Mouse (Mus musculus): ENCODE measurements around the gene Hrh1.

The Hrh1 gene

DNA sequence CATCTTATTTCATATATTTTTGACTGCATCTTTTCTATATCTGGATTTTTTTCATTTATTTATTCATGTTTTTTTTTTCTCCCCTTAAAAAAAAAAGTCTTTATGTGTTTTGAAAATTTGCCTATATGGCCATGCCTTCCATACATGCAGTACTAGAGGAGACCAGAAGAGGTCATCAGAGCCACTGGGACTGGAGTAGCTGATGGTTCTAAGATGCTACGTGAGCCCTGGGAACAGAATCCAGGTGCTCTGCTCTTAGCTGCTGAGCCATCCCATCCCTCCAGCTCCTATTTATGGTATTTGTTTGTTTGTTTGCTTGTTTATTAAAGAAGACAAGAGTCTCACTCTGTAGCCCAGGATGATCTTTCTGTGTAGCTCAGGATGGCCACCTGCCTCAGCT lies 8.9 kb downstream of the Hrh1 start:
- no peak for DNase-seq (ENCODE audit: low read depth, low spot score)

- no peak for DNase-seq (ENCODE audit: low read depth, low spot score)
These were observed 9.3 kb downstream of the Hrh1 start for GRCm38 (mm10) chr6:114407049-114407448.

- no peak for DNase-seq (ENCODE audit: low read depth, low spot score)
These were observed 10.5 kb downstream of the Hrh1 start for GRCm38 (mm10) chr6:114408278-114408677.

DNA sequence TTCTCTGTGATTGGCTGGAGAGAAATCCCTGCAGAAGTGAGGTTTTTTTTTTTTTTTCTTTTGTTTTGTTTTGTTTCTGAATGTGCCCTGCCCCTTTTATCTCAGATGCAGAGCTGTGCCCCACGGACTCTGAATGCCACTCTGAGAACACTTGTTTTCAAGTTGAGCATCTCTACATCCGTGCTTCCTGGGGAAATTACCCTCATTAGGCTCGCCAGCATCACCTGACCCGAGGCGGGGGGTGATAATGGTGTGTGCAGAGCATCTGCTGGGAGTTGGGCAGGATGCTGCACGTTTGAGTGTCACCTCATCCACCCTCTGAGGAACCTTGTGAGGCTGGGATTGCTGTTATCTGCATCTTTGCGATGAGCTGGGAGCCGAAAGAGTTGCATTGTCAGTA lies 14.2 kb downstream of the Hrh1 start:
- no peak for DNase-seq (ENCODE audit: low read depth, low spot score)

DNA sequence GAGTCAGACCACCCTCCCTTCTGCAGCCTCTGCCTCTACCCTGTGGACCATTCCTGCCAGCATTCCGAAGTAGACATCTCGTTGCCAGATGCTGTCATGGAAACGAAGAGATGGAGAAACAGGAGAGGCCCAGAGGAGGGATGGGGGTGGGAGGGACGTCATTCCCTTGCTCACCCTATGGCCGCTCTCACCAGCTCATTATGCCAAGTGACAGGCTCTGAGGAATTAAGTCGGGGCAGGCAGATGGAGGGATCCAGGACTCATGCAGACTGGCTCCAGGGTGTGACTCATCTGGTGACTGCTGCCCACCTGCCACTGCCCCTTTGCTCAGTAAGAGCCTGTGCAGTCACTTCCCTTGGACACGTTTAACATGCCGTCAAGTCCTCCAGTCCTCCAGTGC lies 16.8 kb downstream of the Hrh1 start:
- no peak for DNase-seq (ENCODE audit: low read depth, low spot score)

DNA sequence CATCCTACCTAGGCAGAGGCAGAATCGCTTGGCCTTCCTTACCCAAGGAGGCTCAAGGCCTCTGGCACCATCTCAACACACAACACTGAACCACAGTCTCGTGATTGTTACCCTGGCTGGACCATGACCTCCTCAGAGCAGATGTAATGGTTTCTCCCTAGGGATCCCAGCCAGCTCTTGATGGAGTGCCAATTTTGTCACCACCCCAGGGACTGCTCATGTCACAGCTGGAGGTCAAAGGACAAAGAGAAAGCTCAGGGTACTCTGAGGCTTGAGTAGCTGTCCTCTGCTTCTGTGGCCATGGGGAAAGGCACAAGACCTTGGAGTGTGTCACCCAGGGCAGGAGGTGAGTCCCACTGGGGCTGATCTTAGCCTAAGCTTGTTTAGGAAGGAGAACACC lies 20.3 kb downstream of the Hrh1 start:
- no peak for DNase-seq (ENCODE audit: low read depth, low spot score)

GRCm38 (mm10) chr6:114421061-114421460 lies 23.3 kb downstream of the Hrh1 start:
- no peak for DNase-seq (ENCODE audit: low read depth, low spot score)

GRCm38 (mm10) chr6:114423051-114423676 lies 25.4 kb downstream of the Hrh1 start:
- no peak for DNase-seq (ENCODE audit: low read depth, low spot score)

DNA sequence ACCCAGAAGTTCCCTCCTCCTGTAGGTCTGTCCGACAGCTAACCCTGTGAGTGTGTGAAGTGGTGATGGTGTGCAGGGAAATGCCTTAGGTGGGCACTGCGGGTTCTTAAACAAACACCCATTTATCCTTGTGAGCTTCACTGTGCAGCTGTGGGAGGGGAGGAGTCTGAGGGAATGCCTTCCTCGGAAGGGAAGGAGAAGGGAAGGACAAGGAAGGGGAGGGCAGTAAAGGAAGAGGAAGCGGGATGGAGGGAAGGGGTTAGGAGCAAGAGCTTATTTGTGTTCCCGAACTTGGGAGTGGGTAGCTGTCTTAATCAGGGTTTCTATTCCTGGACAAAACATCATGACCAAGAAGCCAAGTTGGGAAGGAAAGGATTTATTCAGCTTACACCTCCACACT lies 27.6 kb downstream of the Hrh1 start:
- no peak for DNase-seq (ENCODE audit: low read depth, low spot score)

DNA sequence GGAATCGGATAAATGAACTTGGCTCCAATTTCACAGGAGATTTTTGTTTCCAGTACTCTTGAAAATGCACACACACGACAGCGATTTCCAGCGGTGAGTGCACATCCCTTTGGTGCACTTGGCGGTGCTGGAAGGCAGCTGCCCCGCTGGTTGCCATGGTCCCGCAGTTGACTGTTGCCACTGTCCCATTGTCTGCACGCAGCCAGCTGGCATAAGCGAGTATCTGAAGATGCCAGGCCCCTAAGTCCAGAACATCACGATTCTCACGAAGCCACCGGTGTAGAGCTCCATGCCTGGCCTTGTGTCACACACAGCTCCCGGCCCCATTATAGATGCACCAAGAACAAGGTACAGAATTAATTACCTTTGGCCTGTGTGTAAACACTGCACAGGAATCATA lies 29.9 kb downstream of the Hrh1 start:
- DNase-seq (ENCODE audit: low read depth, low spot score): no peak

GRCm38 (mm10) chr6:114428831-114429230 lies 31.1 kb downstream of the Hrh1 start:
- DNase-seq (ENCODE audit: low read depth, low spot score): no peak

DNA sequence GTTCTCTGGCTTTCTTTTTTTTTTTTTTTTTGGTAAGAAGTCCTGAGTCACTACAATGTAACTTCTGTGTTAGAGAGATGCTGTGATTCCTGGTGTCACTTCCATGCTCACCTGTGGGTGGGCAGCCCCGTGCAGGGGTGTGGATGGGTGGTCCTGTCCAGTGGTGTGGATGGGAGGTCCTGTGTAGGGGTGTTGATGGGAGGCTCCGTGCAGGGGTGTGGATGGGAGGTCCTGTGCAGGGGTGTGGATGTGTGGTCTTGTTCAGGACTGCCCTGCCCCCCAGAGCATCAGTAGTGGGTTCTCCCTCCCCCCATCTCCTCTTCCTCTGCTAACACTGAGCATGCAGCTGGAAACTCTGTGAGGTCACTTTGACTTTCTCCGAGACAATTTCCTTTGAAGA lies 34.9 kb downstream of the Hrh1 start:
- DNase-seq (ENCODE audit: low read depth, low spot score): no peak

DNA sequence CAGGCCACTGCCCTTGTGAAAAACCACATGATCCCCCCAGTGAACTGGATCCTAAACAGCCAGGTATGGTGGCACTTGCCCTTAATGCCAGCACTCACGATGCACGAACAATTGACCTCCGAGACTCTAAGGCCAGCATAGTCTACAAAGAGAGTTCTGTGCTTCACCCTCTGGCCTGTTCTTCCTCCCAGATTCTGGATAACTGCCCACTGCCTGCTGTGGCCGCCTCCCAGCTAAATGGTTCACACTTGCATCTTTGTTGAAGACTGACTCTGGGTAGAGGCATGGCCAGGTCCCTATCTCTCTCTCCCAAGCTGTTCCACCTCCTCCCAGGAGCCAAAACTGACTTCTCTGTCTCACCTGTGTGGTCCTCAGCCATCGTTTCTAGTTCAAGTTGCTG lies 36.8 kb downstream of the Hrh1 start:
- DNase-seq (ENCODE audit: low read depth, low spot score): no peak

- no peak for DNase-seq (ENCODE audit: low read depth, low spot score)
These were observed 42.6 kb downstream of the Hrh1 start for GRCm38 (mm10) chr6:114440302-114440701.

DNA sequence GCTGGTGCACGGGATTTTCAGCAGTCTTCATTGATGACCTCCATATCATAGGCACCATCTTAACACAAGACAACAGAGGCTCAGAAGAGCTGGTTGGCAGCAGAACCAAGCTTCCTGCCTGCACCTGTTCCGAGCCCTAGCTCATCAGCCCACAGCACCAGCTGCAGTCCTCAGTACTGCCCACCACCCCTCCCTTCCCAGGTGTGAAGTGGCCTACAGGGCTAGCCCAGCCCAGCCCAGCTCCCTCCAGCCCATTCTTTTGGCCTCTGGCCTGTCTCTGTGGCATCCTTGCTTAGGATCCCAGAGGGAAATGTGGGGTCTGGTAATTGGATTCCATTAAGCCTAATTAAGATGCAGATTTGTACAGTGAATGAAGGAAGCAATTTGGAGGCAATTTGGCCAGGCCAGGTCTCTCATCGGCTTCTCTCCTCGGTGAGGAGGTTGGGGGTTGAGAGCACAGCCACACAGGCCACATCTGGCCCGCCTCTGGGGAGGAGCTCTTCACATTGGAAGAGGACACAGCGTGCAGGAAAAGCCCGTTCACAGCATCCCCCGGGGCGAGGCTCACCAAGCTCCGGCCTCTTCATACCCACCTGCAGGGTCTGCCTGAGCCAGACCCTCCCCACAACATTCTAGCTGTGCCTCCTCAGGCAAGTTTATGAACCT lies 43.2 kb downstream of the Hrh1 start:
- peak; percentile 16 for DNase-seq (ENCODE audit: low read depth, low spot score)

DNA sequence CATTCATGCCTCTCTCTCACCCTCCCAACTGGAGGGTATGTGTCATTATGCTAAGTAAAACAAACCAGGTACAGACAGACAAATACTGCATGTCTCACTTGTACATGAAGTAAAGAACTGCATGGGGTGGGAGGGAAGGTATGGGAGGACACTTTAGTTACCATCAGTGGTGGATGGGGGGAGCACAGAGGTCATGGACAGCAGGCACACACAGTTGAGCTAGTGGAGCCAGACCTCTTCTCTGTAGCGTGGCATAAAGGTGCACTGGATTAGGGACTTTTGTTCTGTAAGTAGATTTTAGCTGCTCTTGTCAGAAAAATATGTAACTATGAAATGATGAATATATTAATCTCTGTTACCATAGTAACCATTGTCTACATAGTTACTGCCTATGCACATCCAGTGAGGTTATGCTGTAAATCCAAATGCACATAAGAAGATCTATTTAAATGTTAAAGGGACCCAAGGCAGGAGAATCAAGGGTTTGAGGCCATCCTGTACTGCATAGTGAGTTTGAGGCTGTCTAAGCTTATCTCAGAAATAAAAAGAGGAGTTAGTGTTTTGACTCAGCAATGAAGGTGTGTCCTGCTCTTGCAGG lies 46.6 kb downstream of the Hrh1 start:
- DNase-seq (ENCODE audit: low read depth, low spot score): no peak

- no peak for DNase-seq (ENCODE audit: low read depth, low spot score)
These were observed 47.2 kb downstream of the Hrh1 start for GRCm38 (mm10) chr6:114444976-114445375.

GRCm38 (mm10) chr6:114448888-114449287 lies 51.2 kb downstream of the Hrh1 start:
- DNase-seq (ENCODE audit: low read depth, low spot score): no peak

DNA sequence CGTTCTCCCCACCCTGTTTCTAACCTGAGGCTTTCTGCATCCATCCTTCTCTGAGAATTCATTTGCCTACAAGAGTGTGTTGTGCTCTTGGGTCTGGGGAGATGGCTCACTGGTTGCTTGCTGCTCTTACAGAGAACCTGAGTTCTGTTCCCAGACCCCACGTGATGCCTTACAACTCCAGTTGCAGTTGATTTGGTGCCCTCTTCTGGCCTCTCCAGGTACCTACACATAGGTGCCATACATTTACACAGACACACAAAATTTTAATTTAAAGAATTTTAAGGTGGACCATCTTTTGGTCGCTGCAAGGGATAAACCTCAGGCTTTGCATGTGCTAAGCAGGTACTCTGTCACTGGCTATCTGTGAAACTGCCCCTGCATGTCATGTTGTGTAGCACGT lies 57.5 kb downstream of the Hrh1 start:
- no peak for DNase-seq (ENCODE audit: low read depth, low spot score)

DNA sequence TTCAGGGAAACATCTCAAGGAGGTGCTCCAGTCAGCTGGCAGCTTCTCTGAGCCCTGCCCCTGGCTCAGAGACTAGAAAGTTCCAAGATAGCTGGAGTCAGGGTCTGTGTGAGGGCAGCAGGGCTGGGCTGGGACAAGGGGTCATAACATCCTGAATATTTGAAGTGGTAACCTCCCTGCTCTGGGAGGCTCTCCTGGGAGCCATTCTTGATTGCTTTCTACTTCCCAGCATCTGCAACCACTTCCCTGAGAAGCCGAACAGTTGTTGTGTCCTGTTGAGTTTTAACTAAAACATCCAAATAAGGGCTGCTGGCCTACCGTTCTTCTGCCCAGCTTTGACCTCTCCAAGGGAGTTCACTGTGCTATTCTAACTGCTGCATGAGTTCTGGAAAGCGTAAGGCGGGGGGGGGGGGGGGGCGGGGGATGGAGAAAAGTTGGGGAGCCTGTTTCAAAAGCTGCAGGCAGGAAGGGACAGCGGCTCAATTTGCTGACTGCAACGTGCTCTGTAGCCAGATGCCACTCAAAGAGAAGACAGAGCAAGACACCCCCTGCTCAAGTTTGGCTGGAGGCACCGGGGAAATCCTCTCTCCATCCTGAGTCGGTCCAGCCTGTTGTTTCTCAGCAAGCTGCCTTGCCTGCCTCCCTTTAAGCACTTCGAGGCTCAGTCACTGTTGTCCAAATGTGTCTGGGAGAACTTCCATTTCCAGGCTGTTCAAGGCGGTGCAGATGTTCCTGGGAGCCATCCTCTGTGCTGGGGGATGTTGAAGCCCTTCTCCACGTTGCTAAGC lies 58.7 kb downstream of the Hrh1 start:
- no peak for DNase-seq (ENCODE audit: low read depth, low spot score)

DNA sequence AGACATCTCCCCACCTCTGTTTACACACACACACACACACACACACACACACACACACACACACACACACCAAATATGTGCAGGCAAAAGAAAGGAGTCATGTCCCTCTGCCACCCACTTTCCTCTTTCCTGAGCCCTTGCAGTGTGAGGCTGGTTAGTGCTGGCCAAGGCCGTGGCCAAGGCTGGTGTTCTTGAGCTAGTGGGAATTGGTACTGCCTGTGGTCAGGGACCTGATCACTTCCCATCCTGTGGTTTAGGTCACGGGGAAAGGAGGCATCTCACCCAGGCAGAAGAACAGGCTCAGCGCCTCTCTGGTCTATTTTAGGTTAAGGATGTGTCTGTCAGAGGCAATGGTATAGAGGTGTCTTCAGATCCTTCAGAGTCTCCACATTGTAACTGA lies 59.6 kb downstream of the Hrh1 start:
- no peak for DNase-seq (ENCODE audit: low read depth, low spot score)

DNA sequence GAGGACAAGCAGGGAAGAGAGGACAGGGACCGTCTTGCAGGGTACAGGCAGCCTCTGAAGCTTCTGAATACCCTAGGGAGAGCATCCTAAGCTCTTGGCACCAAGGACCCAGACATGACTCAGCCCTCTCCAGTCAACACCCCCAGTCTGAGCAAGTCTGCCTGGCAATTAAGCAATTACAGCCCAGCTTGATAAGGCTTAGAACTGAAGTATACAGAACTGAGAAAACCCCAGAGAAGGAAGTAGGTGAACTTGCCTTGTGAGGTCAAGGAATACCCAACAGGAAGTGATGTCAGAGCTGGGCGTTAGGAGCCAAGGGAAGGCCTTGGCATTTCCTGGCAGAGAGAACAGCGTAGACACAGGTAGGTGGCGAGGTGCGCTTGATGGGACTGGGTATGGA lies 60.5 kb downstream of the Hrh1 start:
- DNase-seq (ENCODE audit: low read depth, low spot score): no peak

GRCm38 (mm10) chr6:114459969-114460368 lies 62.2 kb downstream of the Hrh1 start:
- DNase-seq (ENCODE audit: low read depth, low spot score): no peak
